Mouse (Mus musculus) heart, embryonic 14.5 days (tissue): Measurements from ENCODE around the gene Cisd2. TPM values are rescaled to one million over a fixed set of nuclear protein-coding genes. Genes with fewer than 3 reads are reported as not detected.

Source experiments
- ATAC-seq: fragments of 200-750 bp; cut with Nextera tagmentation; 2 replicates; pipeline ENCODE4 v1.8.0; 2017; ENCODE audit warnings: low read depth, moderate TSS enrichment; ENCODE audit not compliant: insufficient number of reproducible peaks, insufficient read depth, low FRiP score
- H3K27ac ChIP-seq, 2 experiments: fragments of 200-500 bp in 1 of 2; fragments of 300-500 bp in 1 of 2; sonication (generic) in 1 of 2; replicated peaks in 1 of 2; 2 replicates each; pipeline ENCODE4 v1.5.1; 2012 to 2014; ENCODE audit warnings: low read depth in 2 of 2, low read length in 2 of 2, control low read depth in 1 of 2, mild to moderate bottlenecking in 1 of 2, mixed read lengths in 1 of 2; ENCODE audit not compliant: control insufficient read depth in 1 of 2, insufficient read depth in 1 of 2
- H3K27me3 ChIP-seq: fragments of 300-500 bp; sonication (generic); 2 replicates; pipeline ENCODE4 v1.6.1; 2014; ENCODE audit warnings: mild to moderate bottlenecking, low read length, control low read depth; ENCODE audit not compliant: control insufficient read depth, insufficient read depth
- H3K36me3 ChIP-seq: fragments of 300-500 bp; sonication (generic); 2 replicates; pipeline ENCODE4 v1.6.1; 2014; ENCODE audit warnings: mild to moderate bottlenecking, control low read depth, low read length, mixed read lengths; ENCODE audit not compliant: control insufficient read depth, insufficient read depth
- H3K4me1 ChIP-seq, 2 experiments: fragments of 200-500 bp in 1 of 2; fragments of 300-500 bp in 1 of 2; sonication (generic) in 1 of 2; 2 replicates each; pipeline ENCODE4 v1.6.1; 2012 to 2014; ENCODE audit warnings: low read length in 2 of 2, control low read depth in 1 of 2, mixed read lengths in 1 of 2; ENCODE audit not compliant: control insufficient read depth in 2 of 2, insufficient read depth in 2 of 2
- H3K4me2 ChIP-seq: fragments of 300-500 bp; sonication (generic); 2 replicates; pipeline ENCODE4 v1.6.1; 2014; ENCODE audit warnings: mild to moderate bottlenecking, low read length
- H3K4me3 ChIP-seq, 2 experiments: fragments of 200-500 bp in 1 of 2; fragments of 300-500 bp in 1 of 2; sonication (generic) in 1 of 2; 2 replicates each; pipeline ENCODE4 v1.5.1; 2012 to 2014; ENCODE audit warnings: low read length in 2 of 2, mild to moderate bottlenecking in 2 of 2, control low read depth in 1 of 2, low read depth in 1 of 2, moderate library complexity in 1 of 2; ENCODE audit not compliant: control insufficient read depth in 1 of 2, insufficient read depth in 1 of 2
- H3K9ac ChIP-seq: fragments of 300-500 bp; sonication (generic); 2 replicates; pipeline ENCODE4 v1.6.1; 2014; ENCODE audit warnings: mild to moderate bottlenecking, low read length
- H3K9me3 ChIP-seq: fragments of 300-500 bp; sonication (generic); 2 replicates; pipeline ENCODE4 v1.6.1; 2016; ENCODE audit warnings: low read length, control low read depth; ENCODE audit not compliant: control insufficient read depth
- WGBS: fragments of 180-500 bp; shearing (Covaris S2); extraction: QIAGEN DNeasy Blood & Tissue Kit; methylation state at CpG from one replicate; pipeline ENCODE4 v1.1.7; 2014; 5-methylcytosine and 5-hydroxymethylcytosine counted together
- polyA plus RNA-seq: library from polyadenylated mRNA; unstranded; fragments of >200 nt; fragmentation: Nextera tagmentation; extraction: Ambion mirVana; gene quantifications from 2 replicates; pipeline ENCODE4 v1.2.1, GENCODE M21; 2014

Gene Cisd2
- polyA plus RNA-seq, 1 experiment from 2014 or later, result 47.2 TPM

- ATAC-seq, result peak; percentile 98
- Histone ChIP-seq H3K36me3 (no peaks in the 10 kb centered on the region), H3K27me3 (no peaks in the 10 kb centered on the region), H3K27ac (peak overlapping the region; percentile 92 to 95), H3K9me3 (no peaks in the 10 kb centered on the region), H3K4me3 (peak overlapping the region; percentile 64 to 67), H3K4me2 (peak overlapping the region; percentile 72), H3K9ac (peak overlapping the region; percentile 76), H3K4me1 (peaks cover 0 to 11% of the 10 kb centered on the region in 2 experiments; a peak in 2 of 4 replicates)
- WGBS, result under 1% methylated on average over 84 of the region's 103 CpGs
Measured at GRCm38 (mm10) chr3:135422856-135423607, 693 bp downstream of the Cisd2 start.

- Histone ChIP-seq H3K27ac (peak overlapping the region; percentile 92 to 95), H3K9ac (peak overlapping the region; percentile 76), H3K36me3 (no peaks in the 10 kb centered on the region), H3K9me3 (no peaks in the 10 kb centered on the region), H3K4me2 (peak overlapping the region; percentile 72), H3K4me1 (peaks cover 0 to 11% of the 10 kb centered on the region in 2 experiments; a peak in 2 of 4 replicates), H3K27me3 (no peaks in the 10 kb centered on the region), H3K4me3 (peak overlapping the region; percentile 64 to 67)
- no peak for ATAC-seq
- WGBS, result 21% methylated on average over 8 of the region's 8 CpGs
Measured at GRCm38 (mm10) chr3:135422232-135422855, 1.4 kb downstream of the Cisd2 start.

GRCm38 (mm10) chr3:135421310-135421594 is 2.5 kb downstream of the Cisd2 start:
- Histone ChIP-seq H3K4me1 (peaks cover 0 to 11% of the 10 kb centered on the region in 2 experiments; a peak in 2 of 4 replicates), H3K4me3 (no peak overlapping the region), H3K36me3 (peaks cover 5% of the 10 kb centered on the region), H3K27ac (no peak overlapping the region), H3K9me3 (no peaks in the 10 kb centered on the region), H3K4me2 (no peak overlapping the region), H3K9ac (0 out of 2 replicates have a peak overlapping the region, but pooled peaks have one; percentile 11), H3K27me3 (no peaks in the 10 kb centered on the region)
- ATAC-seq, result no peak

- no peak overlapping the region for H3K4me3 ChIP-seq
- H3K4me2 ChIP-seq, result no peak overlapping the region
- ATAC-seq, result no peak
- H3K9ac ChIP-seq, result no peak overlapping the region
- H3K4me1 ChIP-seq, result peaks cover 0 to 11% of the 10 kb centered on the region in 2 experiments; a peak in 2 of 4 replicates
- H3K27me3 ChIP-seq, result no peaks in the 10 kb centered on the region
- 84% methylated on average over 9 of the region's 9 CpGs for WGBS
- no peak overlapping the region for H3K27ac ChIP-seq
- H3K36me3 ChIP-seq, result peaks cover 7% of the 10 kb centered on the region
- no peaks in the 10 kb centered on the region for H3K9me3 ChIP-seq
Measured at GRCm38 (mm10) chr3:135420542-135421309, 3.0 kb downstream of the Cisd2 start.

- H3K9ac ChIP-seq, result no peak overlapping the region
- peaks cover 4 to 21% of the 10 kb centered on the region in 2 experiments for H3K4me1 ChIP-seq
- H3K9me3 ChIP-seq, result no peaks in the 10 kb centered on the region
- no peak overlapping the region for H3K27ac ChIP-seq
- ATAC-seq, result no peak
- no peaks in the 10 kb centered on the region for H3K27me3 ChIP-seq
- H3K4me3 ChIP-seq, result no peak overlapping the region
- H3K4me2 ChIP-seq, result no peak overlapping the region
- H3K36me3 ChIP-seq, result peaks cover 12% of the 10 kb centered on the region
- 52% methylated on average over 3 of the region's 3 CpGs for WGBS
Measured at GRCm38 (mm10) chr3:135417799-135418198, 5.9 kb downstream of the Cisd2 start.

- H3K9ac ChIP-seq, result no peak overlapping the region
- H3K27me3 ChIP-seq, result no peaks in the 10 kb centered on the region
- H3K4me2 ChIP-seq, result no peak overlapping the region
- 83% methylated on average over 3 of the region's 3 CpGs for WGBS
- ATAC-seq, result no peak
- no peak overlapping the region for H3K27ac ChIP-seq
- H3K9me3 ChIP-seq, result no peaks in the 10 kb centered on the region
- peaks cover 12% of the 10 kb centered on the region for H3K36me3 ChIP-seq
- no peak overlapping the region for H3K4me3 ChIP-seq
- H3K4me1 ChIP-seq, result peaks cover 6 to 25% of the 10 kb centered on the region in 2 experiments
Measured at GRCm38 (mm10) chr3:135417245-135417644, 6.5 kb downstream of the Cisd2 start.

GRCm38 (mm10) chr3:135411824-135412223 is 11.9 kb downstream of the Cisd2 start:
- H3K4me3 ChIP-seq, result no peak overlapping the region
- peak overlapping the region; percentile 45 for H3K4me2 ChIP-seq
- H3K36me3 ChIP-seq, result peaks cover 36% of the 10 kb centered on the region
- H3K4me1 ChIP-seq, result peaks cover 9 to 32% of the 10 kb centered on the region in 2 experiments
- H3K9ac ChIP-seq, result no peak overlapping the region
- 0 out of 2 replicates have a peak, but pooled peaks cover 5% of the 10 kb centered on the region for H3K9me3 ChIP-seq
- 14% methylated on average over 9 of the region's 9 CpGs for WGBS
- peak; percentile 78; the same call in 1 of the 2 replicates for ATAC-seq
- H3K27ac ChIP-seq, result no peak overlapping the region; a peak in 1 of 4 replicates
- no peaks in the 10 kb centered on the region for H3K27me3 ChIP-seq
